Mouse (Mus musculus): Measurements from ENCODE around the gene Efr3b.

- TF ChIP-seq CTCF (IDR thresholded peaks at IDR 0.05; ENCODE audit: insufficient read depth, low read depth, low read length) (no peak), POLR2A (IDR thresholded peaks at IDR 0.05; ENCODE audit: insufficient read depth, low read depth, low read length) (no peak)
Measured at GRCm38 (mm10) chr12:3996749-3997148, 42.0 kb downstream of the Efr3b start.

Data from olfactory bulb, adult 2 months (tissue).